Mouse (Mus musculus) effector memory CD4-positive, alpha-beta T cell, adult 5 months (primary cell): ENCODE measurements around the gene Sh3tc1. TPM values are rescaled to one million over a fixed set of nuclear protein-coding genes. Genes with fewer than 3 reads are reported as not detected.

ENCODE experiments used
- polyA plus RNA-seq: library from polyadenylated mRNA; unstranded; fragments of 100-300 nt; shearing (Covaris generic); gene quantifications from one replicate; pipeline ENCODE4 v1.2.1, GENCODE M21; 2017

Sh3tc1 gene
- polyA plus RNA-seq, result 0.60 TPM

DNA sequence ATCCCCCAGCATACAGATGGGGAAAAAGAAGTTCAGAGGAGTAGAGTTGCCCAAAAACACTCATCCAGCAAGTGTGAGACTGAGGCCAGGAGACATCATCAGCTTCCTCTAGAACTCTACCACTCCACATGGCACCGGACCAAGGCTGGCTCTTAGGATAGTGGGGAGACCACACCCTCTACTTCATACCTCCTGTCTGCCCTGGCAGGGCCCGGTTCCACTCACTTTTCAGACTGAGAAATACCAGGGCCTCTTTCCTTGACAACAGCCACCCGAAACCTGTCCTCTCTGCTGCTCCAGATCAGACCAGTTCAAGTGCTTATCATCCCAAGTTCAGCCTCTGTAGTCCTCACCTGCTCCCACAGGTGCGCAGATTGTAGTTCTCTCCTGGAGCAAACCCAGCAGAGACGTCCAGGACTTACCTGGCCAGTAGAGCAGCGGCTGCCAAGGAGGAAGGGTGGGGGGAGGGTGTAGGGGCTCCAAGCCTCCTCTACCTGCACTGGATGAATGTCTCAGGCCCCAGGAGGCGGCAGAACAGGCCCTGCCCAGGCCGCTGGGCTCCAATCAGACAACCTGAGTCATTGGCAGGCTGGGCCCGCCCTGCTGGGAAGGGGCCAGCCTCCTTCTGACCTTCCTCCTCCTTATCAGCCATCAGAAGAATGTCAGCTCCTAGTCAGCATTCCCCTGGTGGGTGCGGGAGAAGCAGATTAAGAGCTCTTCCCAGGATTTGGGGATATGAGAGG, at the start of gene Sh3tc1:
TSS of gene Sh3tc1 (minus strand) at position 452 of the 743 bp plus-strand sequence.

DNA sequence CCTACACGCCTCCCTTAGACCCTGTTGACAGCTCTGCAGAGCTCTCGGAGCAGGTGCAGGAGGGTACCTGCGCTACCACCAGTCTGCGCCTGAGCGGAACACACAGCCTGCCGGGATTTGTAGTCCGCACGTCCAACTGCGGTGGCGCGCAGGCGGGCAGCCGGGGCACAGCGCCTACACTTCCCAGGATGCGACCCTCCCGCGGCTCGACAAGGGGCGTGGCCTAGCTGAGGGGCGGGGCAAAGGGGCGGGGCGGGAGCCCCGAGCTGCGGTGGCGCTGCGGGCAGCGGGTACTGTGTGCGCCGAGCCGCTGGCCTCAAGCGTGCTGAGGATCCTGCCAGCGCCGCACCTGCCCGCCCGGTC, 17.8 kb upstream of the Sh3tc1 start, which contains the start of gene Ablim2:
TSS of gene Ablim2 (plus strand) at position 242 of the 363 bp plus-strand sequence.

DNA sequence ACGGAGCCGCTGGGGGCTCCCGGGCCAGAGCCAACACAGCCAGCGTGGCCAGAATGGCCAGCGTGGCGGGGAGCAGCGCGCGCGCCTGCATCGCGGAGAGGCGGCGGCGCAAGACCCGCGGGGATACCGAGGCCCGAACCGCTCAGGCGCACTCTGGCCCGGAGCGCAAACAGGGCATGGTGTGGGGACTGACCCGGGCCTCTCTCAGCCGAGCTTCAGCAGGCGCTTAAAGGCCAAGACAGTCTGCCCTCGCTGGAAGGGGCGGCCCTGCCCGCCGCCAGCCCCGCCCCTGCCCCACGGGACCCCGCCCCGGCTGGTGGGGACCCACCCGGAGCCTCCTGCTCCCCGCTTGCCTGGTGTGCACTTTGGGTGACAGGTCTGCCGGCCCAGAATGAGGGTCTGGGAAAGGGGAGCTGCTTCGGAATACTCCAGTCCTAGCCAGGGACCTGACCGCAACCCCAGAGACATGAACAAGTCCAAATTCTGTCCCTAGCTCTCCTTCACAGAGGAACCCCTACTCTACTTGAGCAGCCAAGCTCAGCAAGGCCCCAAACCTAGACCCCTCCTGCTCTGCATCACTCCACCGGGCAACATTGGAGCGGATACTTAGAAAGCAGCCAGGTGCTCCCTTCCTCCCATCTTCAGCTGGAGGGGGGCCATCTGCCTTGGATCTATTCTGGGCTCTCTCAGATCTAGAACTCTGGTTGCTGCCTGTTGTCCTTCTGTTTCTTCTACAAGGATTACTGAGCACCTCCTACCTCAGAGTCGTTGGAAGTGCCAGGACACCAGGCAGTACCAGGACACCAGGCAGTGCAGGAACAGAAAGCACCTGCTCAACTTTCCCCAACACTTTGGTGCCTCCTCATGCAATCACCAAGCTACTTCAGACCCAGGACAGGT, 60.3 kb downstream of the Sh3tc1 start, which contains the start of gene Htra3:
TSS of gene Htra3 (minus strand) at position 527 of the 900 bp plus-strand sequence.

Other genes with a start within 250 kb of the Sh3tc1 start
- gene Cpz, start 214.3 kb downstream of the Sh3tc1 start, polyA plus RNA-seq, result not detected
- gene Trmt44, start 164.9 kb downstream of the Sh3tc1 start, polyA plus RNA-seq, result 2.7 TPM
- 24.8 TPM for gene Acox3, start 156.9 kb downstream of the Sh3tc1 start, polyA plus RNA-seq
- not detected for gene Htra3, start 60.2 kb downstream of the Sh3tc1 start, polyA plus RNA-seq
- 7.9 TPM for gene Ablim2, start 17.9 kb upstream of the Sh3tc1 start, polyA plus RNA-seq
- gene Afap1, start 153.3 kb upstream of the Sh3tc1 start, polyA plus RNA-seq, result 6.8 TPM